Mouse (Mus musculus) retina, adult 2 months (tissue): ENCODE measurements around the gene Crebzf.
A peak's percentile ranks its signal among the peaks of the same experiment; 100 is the strongest.

Source experiments
- DNase-seq: peaks from one replicate; pipeline ENCODE4 v3.0.0-alpha.2; 2012; ENCODE audit warnings: low read depth, low spot score

Crebzf gene

GRCm38 (mm10) chr7:90442518-90443080 is at the start of gene Crebzf:
Gene Crebzf (plus strand): TSS chr7:90442729.
- DNase-seq: peak; percentile 93

GRCm38 (mm10) chr7:90395073-90395472 is 47.5 kb upstream of the Crebzf start:
- DNase-seq: no peak

- DNase-seq: no peak
Measured at GRCm38 (mm10) chr7:90395928-90396327, 46.6 kb upstream of the Crebzf start.

- DNase-seq: peak; percentile 42
Measured at GRCm38 (mm10) chr7:90409934-90410333, 32.6 kb upstream of the Crebzf start.

GRCm38 (mm10) chr7:90426020-90427001 is 16.2 kb upstream of the Crebzf start, which contains the start of gene Ccdc89:
Gene Ccdc89 (plus strand): TSS chr7:90426577.
- DNase-seq: peak; percentile 70

- no peak for DNase-seq
Measured at GRCm38 (mm10) chr7:90427006-90427405, 15.5 kb upstream of the Crebzf start.

- no peak for DNase-seq
Measured at GRCm38 (mm10) chr7:90432221-90432620, 10.3 kb upstream of the Crebzf start.

- no peak for DNase-seq
Measured at GRCm38 (mm10) chr7:90440044-90440443, 2.5 kb upstream of the Crebzf start.

- no peak for DNase-seq
Measured at GRCm38 (mm10) chr7:90442070-90442469, 459 bp upstream of the Crebzf start.

GRCm38 (mm10) chr7:90443101-90444091 is 867 bp downstream of the Crebzf start:
- peak; percentile 65 for DNase-seq

- no peak for DNase-seq
Measured at GRCm38 (mm10) chr7:90444206-90444605, 1.7 kb downstream of the Crebzf start.

GRCm38 (mm10) chr7:90456149-90456844 is 13.8 kb downstream of the Crebzf start:
- DNase-seq: no peak

- no peak for DNase-seq
Measured at GRCm38 (mm10) chr7:90456845-90457468, 14.4 kb downstream of the Crebzf start, which contains the start of gene Tmem126a. Gene Tmem126a (minus strand): TSS chr7:90457229.

GRCm38 (mm10) chr7:90457517-90457916 is 15.0 kb downstream of the Crebzf start:
- no peak for DNase-seq

GRCm38 (mm10) chr7:90460330-90460729 is 17.8 kb downstream of the Crebzf start:
- no peak for DNase-seq

GRCm38 (mm10) chr7:90460930-90461329 is 18.4 kb downstream of the Crebzf start:
- DNase-seq: no peak

GRCm38 (mm10) chr7:90461441-90461840 is 18.9 kb downstream of the Crebzf start:
- DNase-seq: no peak

- DNase-seq: no peak
Measured at GRCm38 (mm10) chr7:90473511-90473910, 31.0 kb downstream of the Crebzf start.

- peak; percentile 93 for DNase-seq
Measured at GRCm38 (mm10) chr7:90475793-90476312, 33.3 kb downstream of the Crebzf start, which contains the start of gene Tmem126b. Gene Tmem126b (minus strand): TSS chr7:90476001.
